Mouse (Mus musculus) cerebellum, postnatal 10 days (tissue): ENCODE results near the gene Zfp74.
"Not testable (repeated sequence)": the region's sequence is repeated elsewhere in the genome, so short reads cannot be mapped to it uniquely, and the experiment has no call there.

Source experiments
- DNase-seq, 2 experiments: peaks; one replicate each; pipeline ENCODE4 v3.0.0; 2021; ENCODE audit warnings: mixed read lengths in 2 of 2

Gene Zfp74

DNA sequence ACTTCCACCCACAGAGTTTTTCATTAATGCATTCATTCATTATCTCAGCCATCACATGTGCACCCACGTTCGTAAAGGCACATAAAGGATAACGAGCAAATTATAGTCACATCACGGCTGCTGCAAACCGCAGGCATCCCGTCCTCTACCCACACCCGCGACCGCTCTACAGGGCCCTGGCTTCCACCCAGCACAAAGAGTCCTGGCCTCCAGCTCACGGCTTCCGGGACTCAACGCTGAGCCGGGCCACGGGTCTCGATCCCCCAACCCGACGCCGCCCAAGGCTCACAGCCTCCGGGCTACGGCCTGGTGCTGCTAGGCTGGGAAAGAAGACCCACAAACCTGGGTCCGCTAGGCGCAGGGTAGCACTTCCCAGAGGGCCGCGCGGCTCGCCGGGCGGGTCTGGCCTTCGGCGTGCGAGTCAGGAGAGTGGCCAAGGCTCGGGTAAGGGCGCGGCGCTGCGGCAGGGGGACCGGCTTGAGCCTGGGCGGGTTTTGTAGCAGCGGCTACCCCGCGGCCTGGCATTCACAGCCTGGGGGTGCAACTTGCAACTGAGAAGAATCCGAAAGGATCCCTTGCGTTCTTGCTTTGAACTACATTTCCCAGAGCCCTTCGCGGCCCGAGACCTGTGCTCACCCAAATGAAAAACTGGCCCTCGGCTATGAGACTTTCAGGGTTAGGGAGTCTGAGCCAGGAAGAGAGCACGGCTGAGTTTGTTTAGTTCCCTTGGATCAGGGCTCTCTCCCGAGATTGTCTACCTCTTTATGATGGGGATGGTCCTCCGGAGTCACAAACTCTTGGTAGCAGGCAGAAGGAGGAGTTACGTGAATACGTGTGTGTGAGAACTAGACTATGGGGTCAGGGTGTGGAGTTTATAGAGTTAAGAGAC is at the start of gene Zfp74:
TSS of gene Zfp74 (minus strand) at position 577 of the 889 bp plus-strand sequence.
- peak; percentile 85 to 87 for DNase-seq

GRCm38 (mm10) chr7:30000601-30001000 is 46.7 kb upstream of the Zfp74 start:
- DNase-seq, result no peak

DNA sequence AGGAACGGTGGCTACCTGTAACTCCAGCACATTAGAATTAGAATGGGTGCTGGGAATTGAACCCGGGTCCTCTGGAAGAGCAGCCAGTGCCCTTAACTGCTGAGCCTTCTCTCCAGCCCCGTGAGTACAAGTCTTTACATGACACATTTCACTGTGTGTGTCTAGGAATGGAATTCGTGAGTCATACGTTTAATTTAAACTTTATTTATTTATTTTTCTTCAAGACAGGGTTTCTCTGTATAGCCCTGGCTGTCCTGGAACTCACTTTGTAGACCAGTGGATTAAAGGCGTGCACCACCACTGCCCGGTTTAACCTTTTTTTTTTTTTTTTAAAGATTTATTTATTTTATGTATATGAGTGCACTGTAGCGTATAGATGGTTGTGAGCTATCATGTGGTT is 41.2 kb upstream of the Zfp74 start:
- DNase-seq, result no peak

GRCm38 (mm10) chr7:29993340-29993739 is 39.5 kb upstream of the Zfp74 start:
- DNase-seq, result no peak

DNA sequence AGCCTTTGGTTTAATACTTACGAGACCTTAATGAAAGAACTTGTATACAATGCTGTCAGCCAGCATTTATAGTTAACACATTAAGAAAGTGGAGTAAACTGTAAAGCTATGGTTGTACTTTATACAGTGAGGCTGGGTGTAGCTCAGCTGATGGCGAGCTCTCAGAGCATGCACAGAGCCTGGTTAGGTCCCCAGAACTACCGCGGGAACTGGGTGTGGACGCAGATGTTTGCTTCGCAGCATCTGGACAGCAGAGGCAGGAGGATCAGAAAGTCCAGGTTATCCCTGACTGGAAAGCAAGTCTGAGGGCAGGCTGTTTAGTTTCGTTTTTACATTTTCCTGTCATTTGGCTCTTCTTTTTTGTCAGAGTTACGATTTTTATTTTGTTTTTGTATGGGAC is 38.8 kb upstream of the Zfp74 start:
- no peak for DNase-seq

GRCm38 (mm10) chr7:29989031-29989430 is 35.1 kb upstream of the Zfp74 start:
- DNase-seq, result no peak

GRCm38 (mm10) chr7:29987551-29987950 is 33.7 kb upstream of the Zfp74 start:
- DNase-seq, result no peak

GRCm38 (mm10) chr7:29986101-29986500 is 32.2 kb upstream of the Zfp74 start:
- no peak for DNase-seq

DNA sequence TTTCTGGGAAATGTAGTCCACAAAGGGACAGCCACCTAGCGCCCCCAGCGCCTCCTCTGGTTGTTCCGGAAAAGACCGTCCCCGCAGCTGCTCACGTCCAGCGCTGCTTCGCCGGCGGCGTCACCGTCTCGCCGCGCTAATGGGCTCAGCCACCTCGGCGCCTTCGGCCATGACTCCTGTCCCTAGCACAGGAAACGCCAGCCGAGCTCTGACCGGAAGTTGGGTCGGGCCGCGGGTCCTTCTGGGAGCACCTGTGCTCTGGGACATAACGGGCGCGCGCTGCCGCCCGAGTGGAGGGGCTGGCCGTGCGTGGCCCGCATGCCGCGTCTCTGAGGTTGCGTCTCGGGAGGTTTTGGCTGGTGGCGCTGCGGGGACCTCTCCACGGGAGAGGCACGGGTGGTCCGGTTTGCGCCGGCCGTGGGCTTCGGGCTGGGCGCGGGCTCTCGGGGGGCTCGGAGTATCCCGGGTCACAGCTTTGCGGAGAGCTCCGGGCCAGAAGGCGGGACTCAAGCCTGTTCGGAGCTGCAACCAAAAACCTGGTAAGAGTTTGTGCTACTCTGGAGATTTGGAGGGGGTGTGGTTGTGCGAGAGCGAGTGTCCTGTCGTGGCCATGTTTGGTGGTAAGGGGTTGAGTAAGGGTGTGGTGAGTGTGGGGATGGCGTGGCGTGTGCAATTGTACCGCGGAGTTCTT is 29.9 kb upstream of the Zfp74 start, which contains the start of gene Zfp568:
TSS of gene Zfp568 (plus strand) at position 266 of the 691 bp plus-strand sequence.
- DNase-seq, result peak; percentile 95 to 96

DNA sequence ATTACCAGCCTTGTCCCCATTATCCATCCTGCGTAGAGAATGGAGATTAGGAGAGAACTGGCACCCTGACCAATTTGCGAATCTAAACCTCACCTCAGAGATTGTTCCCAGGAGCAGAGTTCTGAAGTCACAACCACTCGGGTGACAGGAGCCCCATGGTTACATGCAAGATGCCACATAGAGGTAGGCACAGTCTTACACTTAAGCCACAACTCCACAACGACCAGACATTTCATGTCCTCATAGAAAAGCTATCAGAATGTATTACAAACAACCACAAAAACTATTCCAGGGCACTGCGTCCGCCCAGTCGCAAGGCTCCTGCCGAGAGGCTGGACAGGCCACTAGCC is 29.4 kb upstream of the Zfp74 start:
- no peak for DNase-seq

DNA sequence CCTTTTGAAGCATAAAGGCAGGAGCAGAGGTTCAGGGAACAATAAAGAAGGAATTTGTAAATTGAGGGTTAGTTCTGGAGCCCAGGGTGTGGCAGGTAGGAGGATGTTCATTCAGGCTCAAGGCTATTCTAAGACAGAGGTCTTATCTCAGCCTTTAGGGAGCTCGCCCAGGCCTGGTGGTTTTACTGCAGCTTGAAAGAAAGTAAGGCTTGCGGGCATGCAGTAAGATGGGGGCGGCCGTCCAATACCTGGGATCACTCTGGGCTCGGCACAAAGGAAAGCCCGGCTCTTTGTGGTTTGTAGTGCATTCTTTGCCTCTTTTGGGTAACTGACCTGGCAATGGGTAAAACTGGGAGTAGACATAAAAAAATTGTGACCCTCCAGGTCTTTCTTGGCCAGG is 29.0 kb upstream of the Zfp74 start:
- DNase-seq, result peak; percentile 34 to 40

GRCm38 (mm10) chr7:29982341-29982740 is 28.5 kb upstream of the Zfp74 start:
- no peak for DNase-seq

- peak in 1 of 2 experiments; percentile 5 for DNase-seq
These were observed 28.0 kb upstream of the Zfp74 start for GRCm38 (mm10) chr7:29981860-29982259.

- DNase-seq, result peak; percentile 25 to 27
These were observed 27.6 kb upstream of the Zfp74 start for GRCm38 (mm10) chr7:29981455-29981854.

GRCm38 (mm10) chr7:29980761-29981160 is 26.9 kb upstream of the Zfp74 start:
- DNase-seq, result no peak

GRCm38 (mm10) chr7:29970686-29971085 is 16.8 kb upstream of the Zfp74 start:
- no peak for DNase-seq

DNA sequence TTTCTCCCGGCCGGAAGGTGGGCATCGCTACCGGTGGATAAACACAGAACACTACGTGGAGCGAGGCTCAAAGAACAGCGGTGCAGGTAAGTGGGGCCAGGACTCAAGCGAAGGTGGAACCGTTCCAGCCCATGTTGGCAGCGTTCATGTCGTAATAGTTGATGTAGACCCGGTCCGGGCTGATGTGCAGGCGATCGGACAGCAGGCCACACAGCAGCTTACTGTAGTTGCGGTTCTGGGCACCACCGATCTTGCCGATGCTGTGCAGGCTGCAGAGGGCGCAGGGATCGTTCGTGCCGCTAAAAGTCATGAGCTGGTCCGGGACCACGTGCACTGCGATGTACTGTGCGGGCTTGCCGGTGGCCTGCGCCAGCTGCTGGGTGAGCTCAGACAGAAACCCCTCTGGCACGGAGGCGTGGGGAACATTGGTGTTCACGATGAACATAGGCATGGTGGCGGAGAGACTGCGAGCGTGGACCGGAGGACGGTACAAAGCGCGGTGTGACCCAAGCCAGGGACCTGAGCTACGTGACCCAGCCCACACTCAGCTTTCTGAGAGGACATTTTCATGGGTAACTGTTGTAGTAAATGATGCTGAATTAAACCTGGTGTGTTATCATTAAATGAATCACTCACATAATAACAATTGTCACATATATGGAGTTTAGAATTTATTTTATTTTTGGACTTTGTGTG is 11.4 kb upstream of the Zfp74 start:
- not testable (repeated sequence) for DNase-seq

GRCm38 (mm10) chr7:29959004-29959403 is 5.1 kb upstream of the Zfp74 start:
- no peak for DNase-seq

GRCm38 (mm10) chr7:29958125-29958724 is 4.3 kb upstream of the Zfp74 start:
- DNase-seq, result no peak

DNA sequence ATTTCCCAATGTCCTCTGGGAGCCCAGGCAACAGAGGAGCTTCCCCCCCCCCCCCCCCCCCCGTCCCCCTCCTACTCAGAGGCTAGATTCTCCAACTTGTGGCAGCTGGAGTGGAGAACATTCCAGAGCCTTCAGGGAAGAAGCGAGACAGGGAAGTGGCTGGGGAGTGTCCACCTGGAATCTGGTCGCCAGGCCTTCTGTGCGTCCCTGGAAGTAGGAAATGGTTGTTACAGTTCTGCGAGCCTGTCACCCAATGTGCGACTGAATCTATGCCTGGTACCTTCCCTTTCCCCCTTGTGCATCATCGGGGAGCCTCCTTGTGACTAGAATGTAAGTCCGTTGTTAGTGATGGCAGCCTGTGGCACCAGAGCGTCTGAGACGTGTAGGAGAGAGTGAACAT is 2.4 kb upstream of the Zfp74 start:
- DNase-seq, result no peak

- DNase-seq, result peak; percentile 62 to 74
These were observed 842 bp upstream of the Zfp74 start for GRCm38 (mm10) chr7:29954731-29955130.

DNA sequence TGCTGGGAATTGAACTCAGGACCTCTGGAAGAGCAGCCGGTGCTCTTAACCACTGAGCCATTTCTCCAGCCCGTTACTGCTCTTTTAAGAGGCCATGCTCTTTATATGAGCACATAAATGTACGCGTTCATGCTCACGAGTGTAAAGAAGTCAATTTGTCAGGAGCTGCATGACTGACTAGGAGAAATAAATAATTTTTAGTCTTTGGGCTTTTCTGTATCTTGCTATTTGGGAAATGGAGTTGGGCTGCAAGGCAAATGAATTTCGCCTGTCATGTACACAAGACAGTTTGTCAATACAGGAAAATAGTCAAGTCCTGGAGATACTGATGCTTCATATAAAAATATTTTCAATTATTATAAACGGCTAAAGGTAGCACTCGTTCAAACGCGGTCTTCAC is 803 bp downstream of the Zfp74 start:
- DNase-seq, result no peak

DNA sequence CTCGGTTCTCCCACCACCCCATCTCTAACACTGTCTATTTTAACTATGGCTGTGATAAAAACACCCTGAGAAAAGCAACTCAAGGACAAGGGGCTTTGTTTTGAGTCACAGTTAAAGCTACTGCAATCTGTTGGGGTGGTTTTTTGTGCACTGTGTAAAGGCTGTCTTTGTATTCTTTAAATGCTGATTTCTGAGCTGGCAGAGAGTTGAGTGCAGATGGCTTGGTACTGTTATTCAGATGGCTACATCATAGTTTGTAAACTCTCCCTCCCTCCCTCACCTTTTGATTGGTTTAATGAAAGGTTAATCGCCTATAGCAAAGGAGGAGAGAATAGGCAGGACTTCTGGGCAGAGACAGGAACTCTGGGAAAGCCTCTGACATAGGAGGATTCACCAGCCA is 9.7 kb downstream of the Zfp74 start:
- DNase-seq, result no peak
